Mouse (Mus musculus): ENCODE data around the gene Emg1. TPM values are rescaled to one million over a fixed set of nuclear protein-coding genes. Genes with fewer than 3 reads are reported as not detected.
A peak's percentile ranks its signal among the peaks of the same experiment; 100 is the strongest.

Gene Emg1
- polyA plus RNA-seq, 1 experiment from 2014 or later, result 105 TPM

- WGBS, result 54% methylated on average over 7 of the region's 7 CpGs
- H3K27ac ChIP-seq (ENCODE audit: poor library complexity, severe bottlenecking), result no peak overlapping the region
- H3K27me3 ChIP-seq (replicated peaks), result no peaks in the 10 kb centered on the region
- H3K4me1 ChIP-seq (replicated peaks), result peaks cover 14% of the 10 kb centered on the region
- H3K4me3 ChIP-seq, result no peak overlapping the region
- no peak overlapping the region for H3K9ac ChIP-seq
- peaks cover 80% of the 10 kb centered on the region for H3K36me3 ChIP-seq
- no peaks in the 10 kb centered on the region for H3K9me3 ChIP-seq (replicated peaks)
- no peak for ATAC-seq (ENCODE audit: insufficient number of reproducible peaks, low FRiP score)
- H3K4me2 ChIP-seq, result no peak overlapping the region
Measured at GRCm38 (mm10) chr6:124703789-124704188, 8.2 kb downstream of the Emg1 start.

- peaks cover 79% of the 10 kb centered on the region for H3K36me3 ChIP-seq
- no peak overlapping the region for H3K27ac ChIP-seq (ENCODE audit: poor library complexity, severe bottlenecking)
- H3K9ac ChIP-seq, result no peak overlapping the region
- WGBS, result 53% methylated on average over 3 of the region's 3 CpGs
- no peak overlapping the region for H3K4me2 ChIP-seq
- no peak overlapping the region for H3K4me3 ChIP-seq
- no peaks in the 10 kb centered on the region for H3K9me3 ChIP-seq (replicated peaks)
- H3K4me1 ChIP-seq (replicated peaks), result peaks cover 14% of the 10 kb centered on the region
- ATAC-seq (ENCODE audit: insufficient number of reproducible peaks, low FRiP score), result 0 out of 2 replicates have a peak, but pooled peaks have one; percentile 16
- H3K27me3 ChIP-seq (replicated peaks), result no peaks in the 10 kb centered on the region
Measured at GRCm38 (mm10) chr6:124702784-124703103, 9.2 kb downstream of the Emg1 start.

GRCm38 (mm10) chr6:124702102-124702783 lies 9.7 kb downstream of the Emg1 start:
- H3K27ac ChIP-seq (ENCODE audit: poor library complexity, severe bottlenecking), result no peak overlapping the region
- H3K9ac ChIP-seq, result no peak overlapping the region
- peaks cover 75% of the 10 kb centered on the region for H3K36me3 ChIP-seq
- no peaks in the 10 kb centered on the region for H3K9me3 ChIP-seq (replicated peaks)
- 90% methylated on average over 17 of the region's 17 CpGs for WGBS
- H3K4me2 ChIP-seq, result no peak overlapping the region
- H3K4me1 ChIP-seq (replicated peaks), result peaks cover 14% of the 10 kb centered on the region
- no peak overlapping the region for H3K4me3 ChIP-seq
- ATAC-seq (ENCODE audit: insufficient number of reproducible peaks, low FRiP score), result 0 out of 2 replicates have a peak, but pooled peaks have one; percentile 2
- no peaks in the 10 kb centered on the region for H3K27me3 ChIP-seq (replicated peaks)

- no peak for ATAC-seq (ENCODE audit: insufficient number of reproducible peaks, low FRiP score)
Measured at GRCm38 (mm10) chr6:124701338-124701737, 10.6 kb downstream of the Emg1 start.

GRCm38 (mm10) chr6:124699962-124700610 lies 11.9 kb downstream of the Emg1 start:
- 81% methylated on average over 11 of the region's 11 CpGs for WGBS
- no peak overlapping the region for H3K4me2 ChIP-seq
- H3K4me1 ChIP-seq (replicated peaks), result peaks cover 14% of the 10 kb centered on the region
- H3K36me3 ChIP-seq, result peaks cover 63% of the 10 kb centered on the region
- H3K9me3 ChIP-seq (replicated peaks), result no peaks in the 10 kb centered on the region
- no peak overlapping the region for H3K9ac ChIP-seq
- no peak overlapping the region for H3K27ac ChIP-seq (ENCODE audit: poor library complexity, severe bottlenecking)
- no peak for ATAC-seq (ENCODE audit: insufficient number of reproducible peaks, low FRiP score)
- H3K27me3 ChIP-seq (replicated peaks), result no peaks in the 10 kb centered on the region
- H3K4me3 ChIP-seq, result no peak overlapping the region

More at GRCm38 (mm10) chr6:124701338-124701737, 10.6 kb downstream of the Emg1 start:
- H3K27me3 ChIP-seq (replicated peaks), result no peaks in the 10 kb centered on the region
- H3K27ac ChIP-seq (ENCODE audit: poor library complexity, severe bottlenecking), result no peak overlapping the region
- H3K9me3 ChIP-seq (replicated peaks), result no peaks in the 10 kb centered on the region
- no peak overlapping the region for H3K9ac ChIP-seq
- no peak overlapping the region for H3K4me2 ChIP-seq
- peaks cover 74% of the 10 kb centered on the region for H3K36me3 ChIP-seq
- no peak overlapping the region for H3K4me3 ChIP-seq
- H3K4me1 ChIP-seq (replicated peaks), result peaks cover 17% of the 10 kb centered on the region
- WGBS, result 73% methylated on average over 8 of the region's 8 CpGs

- H3K36me3 ChIP-seq, result peaks cover 56% of the 10 kb centered on the region
- ATAC-seq (ENCODE audit: insufficient number of reproducible peaks, low FRiP score), result no peak
Measured at GRCm38 (mm10) chr6:124699366-124699765, 12.6 kb downstream of the Emg1 start.

GRCm38 (mm10) chr6:124698751-124699150 lies 13.2 kb downstream of the Emg1 start:
- ATAC-seq (ENCODE audit: insufficient number of reproducible peaks, low FRiP score), result no peak
- Histone ChIP-seq H3K9ac (no peak overlapping the region), H3K4me1 (replicated peaks) (peaks cover 21% of the 10 kb centered on the region), H3K4me3 (no peak overlapping the region), H3K27ac (ENCODE audit: poor library complexity, severe bottlenecking) (no peak overlapping the region), H3K27me3 (replicated peaks) (no peaks in the 10 kb centered on the region), H3K36me3 (peaks cover 50% of the 10 kb centered on the region), H3K4me2 (no peak overlapping the region), H3K9me3 (replicated peaks) (no peaks in the 10 kb centered on the region)
- 86% methylated on average over 6 of the region's 6 CpGs for WGBS

More at GRCm38 (mm10) chr6:124699366-124699765, 12.6 kb downstream of the Emg1 start:
- H3K9me3 ChIP-seq (replicated peaks), result no peaks in the 10 kb centered on the region
- H3K27ac ChIP-seq (ENCODE audit: poor library complexity, severe bottlenecking), result no peak overlapping the region
- no peak overlapping the region for H3K4me3 ChIP-seq
- 85% methylated on average over 4 of the region's 4 CpGs for WGBS
- no peaks in the 10 kb centered on the region for H3K27me3 ChIP-seq (replicated peaks)
- H3K4me2 ChIP-seq, result no peak overlapping the region
- no peak overlapping the region for H3K9ac ChIP-seq
- H3K4me1 ChIP-seq (replicated peaks), result peaks cover 15% of the 10 kb centered on the region

GRCm38 (mm10) chr6:124696441-124697150 lies 15.4 kb downstream of the Emg1 start:
- ATAC-seq (ENCODE audit: insufficient number of reproducible peaks, low FRiP score), result no peak
- H3K4me3 ChIP-seq, result no peak overlapping the region
- H3K27ac ChIP-seq (ENCODE audit: poor library complexity, severe bottlenecking), result no peak overlapping the region
- H3K9ac ChIP-seq, result no peak overlapping the region
- no peaks in the 10 kb centered on the region for H3K27me3 ChIP-seq (replicated peaks)
- H3K9me3 ChIP-seq (replicated peaks), result no peaks in the 10 kb centered on the region
- H3K36me3 ChIP-seq, result peaks cover 29% of the 10 kb centered on the region
- H3K4me1 ChIP-seq (replicated peaks), result peaks cover 21% of the 10 kb centered on the region
- 79% methylated on average over 7 of the region's 7 CpGs for WGBS
- H3K4me2 ChIP-seq, result no peak overlapping the region

- H3K9me3 ChIP-seq (replicated peaks), result no peaks in the 10 kb centered on the region
- H3K4me2 ChIP-seq, result no peak overlapping the region
- H3K4me3 ChIP-seq, result no peak overlapping the region
- no peak overlapping the region for H3K9ac ChIP-seq
- no peaks in the 10 kb centered on the region for H3K27me3 ChIP-seq (replicated peaks)
- peaks cover 10% of the 10 kb centered on the region; the same call in 1 of the 2 replicates for H3K4me1 ChIP-seq (replicated peaks)
- peaks cover 13% of the 10 kb centered on the region for H3K36me3 ChIP-seq
- WGBS, result 78% methylated on average over 15 of the region's 15 CpGs
- no peak overlapping the region for H3K27ac ChIP-seq (ENCODE audit: poor library complexity, severe bottlenecking)
- ATAC-seq (ENCODE audit: insufficient number of reproducible peaks, low FRiP score), result no peak; the same call in 1 of the 2 replicates
Measured at GRCm38 (mm10) chr6:124694166-124694955, 17.6 kb downstream of the Emg1 start.

- ATAC-seq (ENCODE audit: insufficient number of reproducible peaks, low FRiP score), result no peak
- no peak overlapping the region for H3K4me2 ChIP-seq
- no peak overlapping the region for H3K9ac ChIP-seq
- peaks cover 4% of the 10 kb centered on the region; the same call in 1 of the 2 replicates for H3K36me3 ChIP-seq
- peaks cover 10% of the 10 kb centered on the region; the same call in 1 of the 2 replicates for H3K4me1 ChIP-seq (replicated peaks)
- no peak overlapping the region for H3K4me3 ChIP-seq
- 80% methylated on average over 15 of the region's 15 CpGs for WGBS
- H3K27me3 ChIP-seq (replicated peaks), result no peaks in the 10 kb centered on the region
- H3K27ac ChIP-seq (ENCODE audit: poor library complexity, severe bottlenecking), result no peak overlapping the region
- H3K9me3 ChIP-seq (replicated peaks), result no peaks in the 10 kb centered on the region
Measured at GRCm38 (mm10) chr6:124693243-124693981, 18.6 kb downstream of the Emg1 start.

Measured in heart, embryonic 12.5 days (tissue).